Mouse (Mus musculus) ES-E14 (cell line): ENCODE results near the gene Osbpl8.

Experiments used
- CHD2 ChIP-seq: IDR thresholded peaks from 2 replicates; pipeline ENCODE4 v1.6.1; 2014; ENCODE audit warnings: mild to moderate bottlenecking, low read depth, low read length, inconsistent platforms
- HCFC1 ChIP-seq: IDR thresholded peaks from 2 replicates; pipeline ENCODE4 v1.6.1; 2012; ENCODE audit warnings: low read length, inconsistent platforms, borderline replicate concordance; ENCODE audit not compliant: insufficient read depth
- ZC3H11A ChIP-seq: IDR thresholded peaks from 2 replicates; pipeline ENCODE4 v1.6.1; 2012; ENCODE audit warnings: low read depth, mild to moderate bottlenecking, inconsistent platforms, low read length, borderline replicate concordance
- ZNF384 ChIP-seq: IDR thresholded peaks from 2 replicates; pipeline ENCODE4 v1.6.1; 2012; ENCODE audit warnings: low read depth, low read length, inconsistent platforms

DNA sequence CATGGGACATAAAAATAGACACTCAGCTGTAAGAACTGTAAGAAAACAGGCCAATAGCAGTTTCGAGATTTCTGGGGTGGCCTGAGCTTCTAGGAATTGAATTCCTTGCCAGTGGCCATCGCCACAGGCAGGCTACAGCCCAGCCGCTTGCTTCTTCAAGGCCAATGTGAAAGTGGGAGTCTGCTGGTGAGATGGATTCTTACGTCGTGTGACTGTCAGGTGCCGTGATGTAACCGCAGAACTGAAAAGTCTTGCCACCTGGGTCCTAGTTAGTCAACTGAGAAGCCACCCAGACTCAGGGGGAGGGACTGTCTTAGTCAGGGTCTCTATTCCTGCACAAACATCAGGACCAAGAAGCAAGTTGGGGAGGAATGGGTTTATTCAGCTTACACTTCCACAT is 40.4 kb upstream of the Osbpl8 start:
- no peak for TF ChIP-seq ZNF384
- TF ChIP-seq CHD2, result no peak
- TF ChIP-seq ZC3H11A, result no peak
- TF ChIP-seq HCFC1, result no peak
